Mouse (Mus musculus) hindbrain, embryonic 15.5 days (tissue): ENCODE data around the gene Trnt1. TPM values are rescaled to one million over a fixed set of nuclear protein-coding genes. Genes with fewer than 3 reads are reported as not detected.

Source experiments
- ATAC-seq: fragments of 200-750 bp; cut with Nextera tagmentation; 2 replicates; pipeline ENCODE4 v1.8.0; 2017; ENCODE audit warnings: low read depth, moderate number of reproducible peaks, moderate TSS enrichment; ENCODE audit not compliant: low FRiP score
- H3K27ac ChIP-seq: fragments of 300-500 bp; sonication (generic); replicated peaks from 2 replicates; pipeline ENCODE4 v1.5.1; 2015; ENCODE audit warnings: mild to moderate bottlenecking, inconsistent platforms
- H3K27me3 ChIP-seq: fragments of 300-500 bp; sonication (generic); 2 replicates; pipeline ENCODE4 v1.6.1; 2015; ENCODE audit warnings: control low read depth, inconsistent platforms
- H3K36me3 ChIP-seq: fragments of 300-500 bp; sonication (generic); 2 replicates; pipeline ENCODE4 v1.6.1; 2015; ENCODE audit warnings: control low read depth, inconsistent platforms
- H3K4me1 ChIP-seq: fragments of 300-500 bp; sonication (generic); replicated peaks from 2 replicates; pipeline ENCODE4 v1.6.1; 2015; ENCODE audit warnings: control low read depth, inconsistent platforms
- H3K4me2 ChIP-seq: fragments of 300-500 bp; sonication (generic); 2 replicates; pipeline ENCODE4 v1.6.1; 2015; ENCODE audit warnings: moderate library complexity, mild to moderate bottlenecking, inconsistent platforms
- H3K4me3 ChIP-seq: fragments of 300-500 bp; sonication (generic); 2 replicates; pipeline ENCODE4 v1.5.1; 2015; ENCODE audit warnings: mild to moderate bottlenecking, inconsistent platforms
- H3K9ac ChIP-seq: fragments of 300-500 bp; sonication (generic); 2 replicates; pipeline ENCODE4 v1.6.1; 2015; ENCODE audit warnings: inconsistent platforms
- H3K9me3 ChIP-seq: fragments of 300-500 bp; sonication (generic); 2 replicates; pipeline ENCODE4 v1.6.1; 2016; ENCODE audit warnings: control low read depth, inconsistent platforms
- WGBS: fragments of 180-500 bp; shearing (Covaris S2); methylation state at CpG from one replicate; pipeline ENCODE4 v1.1.7; 2015; 5-methylcytosine and 5-hydroxymethylcytosine counted together
- polyA plus RNA-seq: library from polyadenylated mRNA; unstranded; fragments of >200 nt; fragmentation: Nextera tagmentation; extraction: Ambion mirVana; gene quantifications from 2 replicates; pipeline ENCODE4 v1.2.1, GENCODE M21; 2015

Trnt1 gene
- 56.6 and 56.9 TPM in 2 replicates for polyA plus RNA-seq

- Histone ChIP-seq H3K4me2 (peak within 1 kb of the TSS; percentile 81), H3K36me3 (peaks cover 15% of the 10 kb centered on the region), H3K27ac (peak within 1 kb of the TSS; percentile 61), H3K9me3 (no peaks in the 10 kb centered on the region), H3K4me1 (peaks cover 16% of the 10 kb centered on the region), H3K4me3 (peak within 1 kb of the TSS; percentile 93), H3K9ac (peak within 1 kb of the TSS; percentile 65), H3K27me3 (0 out of 2 replicates have a peak, but pooled peaks cover 7% of the 10 kb centered on the region)
- peak; percentile 99 for ATAC-seq
- 8% methylated on average over 35 of the region's 35 CpGs for WGBS
These were observed at the start of gene Trnt1 for GRCm38 (mm10) chr6:106768640-106769289. Gene Trnt1 (plus strand): TSS chr6:106769120.

GRCm38 (mm10) chr6:106725642-106726041 is 43.3 kb upstream of the Trnt1 start:
- H3K4me1 ChIP-seq: no peaks in the 10 kb centered on the region
- H3K27ac ChIP-seq: no peak overlapping the region
- no peaks in the 10 kb centered on the region for H3K9me3 ChIP-seq
- H3K27me3 ChIP-seq: no peaks in the 10 kb centered on the region
- no peak overlapping the region for H3K4me2 ChIP-seq
- no peak overlapping the region for H3K9ac ChIP-seq
- WGBS: 92% methylated on average over 4 of the region's 4 CpGs
- no peak overlapping the region for H3K4me3 ChIP-seq
- no peak for ATAC-seq
- no peaks in the 10 kb centered on the region for H3K36me3 ChIP-seq

GRCm38 (mm10) chr6:106726078-106726477 is 42.8 kb upstream of the Trnt1 start:
- Histone ChIP-seq H3K9ac (no peak overlapping the region), H3K27me3 (no peaks in the 10 kb centered on the region), H3K36me3 (no peaks in the 10 kb centered on the region), H3K9me3 (no peaks in the 10 kb centered on the region), H3K4me1 (no peaks in the 10 kb centered on the region), H3K4me2 (no peak overlapping the region), H3K4me3 (no peak overlapping the region), H3K27ac (no peak overlapping the region)
- 81% methylated on average over 6 of the region's 6 CpGs for WGBS
- no peak for ATAC-seq

GRCm38 (mm10) chr6:106727703-106728102 is 41.2 kb upstream of the Trnt1 start:
- WGBS: 81% methylated on average over 1 of the region's 1 CpGs
- no peak overlapping the region for H3K4me2 ChIP-seq
- no peaks in the 10 kb centered on the region for H3K36me3 ChIP-seq
- H3K9ac ChIP-seq: no peak overlapping the region
- no peaks in the 10 kb centered on the region for H3K9me3 ChIP-seq
- H3K4me3 ChIP-seq: no peak overlapping the region
- no peak for ATAC-seq
- H3K27ac ChIP-seq: no peak overlapping the region
- H3K27me3 ChIP-seq: no peaks in the 10 kb centered on the region
- H3K4me1 ChIP-seq: no peaks in the 10 kb centered on the region

GRCm38 (mm10) chr6:106729682-106730314 is 39.1 kb upstream of the Trnt1 start:
- Histone ChIP-seq H3K27ac (no peak overlapping the region), H3K27me3 (no peaks in the 10 kb centered on the region), H3K9me3 (no peaks in the 10 kb centered on the region), H3K9ac (no peak overlapping the region), H3K4me2 (no peak overlapping the region), H3K36me3 (no peaks in the 10 kb centered on the region), H3K4me3 (no peak overlapping the region), H3K4me1 (no peaks in the 10 kb centered on the region)
- no peak for ATAC-seq
- WGBS: 85% methylated on average over 4 of the region's 4 CpGs

GRCm38 (mm10) chr6:106732563-106732962 is 36.4 kb upstream of the Trnt1 start:
- no peak overlapping the region for H3K4me3 ChIP-seq
- 89% methylated on average over 4 of the region's 4 CpGs for WGBS

GRCm38 (mm10) chr6:106738229-106738628 is 30.7 kb upstream of the Trnt1 start:
- H3K4me2 ChIP-seq: no peak overlapping the region
- 77% methylated on average over 3 of the region's 3 CpGs for WGBS
- H3K4me3 ChIP-seq: no peak overlapping the region
- H3K9me3 ChIP-seq: no peaks in the 10 kb centered on the region
- H3K27ac ChIP-seq: no peak overlapping the region
- no peak for ATAC-seq
- H3K9ac ChIP-seq: no peak overlapping the region
- H3K27me3 ChIP-seq: no peaks in the 10 kb centered on the region
- H3K4me1 ChIP-seq: no peaks in the 10 kb centered on the region
- no peaks in the 10 kb centered on the region for H3K36me3 ChIP-seq

More at GRCm38 (mm10) chr6:106732563-106732962, 36.4 kb upstream of the Trnt1 start:
- ATAC-seq: no peak
- Histone ChIP-seq H3K4me2 (no peak overlapping the region), H3K27ac (no peak overlapping the region), H3K9me3 (no peaks in the 10 kb centered on the region), H3K9ac (no peak overlapping the region), H3K27me3 (no peaks in the 10 kb centered on the region), H3K36me3 (no peaks in the 10 kb centered on the region), H3K4me1 (no peaks in the 10 kb centered on the region)

- no peaks in the 10 kb centered on the region for H3K36me3 ChIP-seq
- no peak for ATAC-seq
- no peak overlapping the region for H3K4me2 ChIP-seq
- H3K9ac ChIP-seq: no peak overlapping the region
- H3K27me3 ChIP-seq: no peaks in the 10 kb centered on the region
- no peaks in the 10 kb centered on the region for H3K9me3 ChIP-seq
- H3K27ac ChIP-seq: no peak overlapping the region
- H3K4me3 ChIP-seq: no peak overlapping the region
- WGBS: 91% methylated on average over 1 of the region's 1 CpGs
- no peaks in the 10 kb centered on the region for H3K4me1 ChIP-seq
These were observed 28.6 kb upstream of the Trnt1 start for GRCm38 (mm10) chr6:106740244-106740825.

- H3K9ac ChIP-seq: no peak overlapping the region
- no peak overlapping the region for H3K27ac ChIP-seq
- H3K27me3 ChIP-seq: no peaks in the 10 kb centered on the region
- no peak overlapping the region for H3K4me3 ChIP-seq
- no peak for ATAC-seq
- 80% methylated on average over 7 of the region's 7 CpGs for WGBS
- H3K4me1 ChIP-seq: no peaks in the 10 kb centered on the region
- no peaks in the 10 kb centered on the region for H3K9me3 ChIP-seq
- H3K4me2 ChIP-seq: no peak overlapping the region
- H3K36me3 ChIP-seq: no peaks in the 10 kb centered on the region
These were observed 25.2 kb upstream of the Trnt1 start for GRCm38 (mm10) chr6:106743556-106744233.

GRCm38 (mm10) chr6:106745673-106746394 is 23.1 kb upstream of the Trnt1 start:
- WGBS: 81% methylated on average over 7 of the region's 7 CpGs
- H3K27ac ChIP-seq: no peak overlapping the region
- no peaks in the 10 kb centered on the region for H3K4me1 ChIP-seq
- no peak overlapping the region for H3K9ac ChIP-seq
- no peaks in the 10 kb centered on the region for H3K36me3 ChIP-seq
- ATAC-seq: no peak
- no peak overlapping the region for H3K4me3 ChIP-seq
- H3K9me3 ChIP-seq: no peaks in the 10 kb centered on the region
- H3K27me3 ChIP-seq: no peaks in the 10 kb centered on the region
- no peak overlapping the region for H3K4me2 ChIP-seq

- no peak overlapping the region for H3K4me3 ChIP-seq
- no peak overlapping the region for H3K9ac ChIP-seq
- no peak overlapping the region for H3K4me2 ChIP-seq
- H3K27me3 ChIP-seq: no peaks in the 10 kb centered on the region
- no peaks in the 10 kb centered on the region for H3K9me3 ChIP-seq
- 96% methylated on average over 5 of the region's 5 CpGs for WGBS
- H3K36me3 ChIP-seq: no peaks in the 10 kb centered on the region
- H3K27ac ChIP-seq: no peak overlapping the region
- no peak for ATAC-seq
- H3K4me1 ChIP-seq: no peaks in the 10 kb centered on the region
These were observed 21.7 kb upstream of the Trnt1 start for GRCm38 (mm10) chr6:106747251-106747650.
